Mouse (Mus musculus) kidney, adult 18-20 months (tissue): ENCODE measurements around the gene Sel1l3.

Source experiments
- DNase-seq: peaks from one replicate; pipeline ENCODE4 v3.0.0; 2021

Sel1l3 gene

GRCm38 (mm10) chr5:53078453-53078852, 135.3 kb downstream of the Sel1l3 start:
- DNase-seq: peak; percentile 64

- DNase-seq: peak; percentile 23
Measured at GRCm38 (mm10) chr5:53074553-53074952, 139.2 kb downstream of the Sel1l3 start.

GRCm38 (mm10) chr5:53061532-53062130, 152.1 kb downstream of the Sel1l3 start:
- DNase-seq: no peak
